Mouse (Mus musculus): Measurements from ENCODE around the gene BC048562. TPM values are rescaled to one million over a fixed set of nuclear protein-coding genes. Genes with fewer than 3 reads are reported as not detected.
A peak's percentile ranks its signal among the peaks of the same experiment; 100 is the strongest.

BC048562 gene
- total RNA-seq, 2 experiments from 2014 or later: not detected

GRCm38 (mm10) chr9:108479241-108479640 is 43.0 kb downstream of the BC048562 start:
- DNase-seq (ENCODE audit: low spot score): no peak

GRCm38 (mm10) chr9:108479721-108480351 is 43.6 kb downstream of the BC048562 start, which contains the start of gene Lamb2:
Gene Lamb2 (plus strand): TSS chr9:108479736.
- DNase-seq (ENCODE audit: low spot score): peak; percentile 77

- no peak for DNase-seq (ENCODE audit: low spot score)
Observed at GRCm38 (mm10) chr9:108480813-108481519, 44.7 kb downstream of the BC048562 start.

GRCm38 (mm10) chr9:108481520-108482210 is 45.4 kb downstream of the BC048562 start:
- peak; percentile 39 for DNase-seq (ENCODE audit: low spot score)

- DNase-seq (ENCODE audit: low spot score): no peak
Observed at GRCm38 (mm10) chr9:108483051-108483790, 46.9 kb downstream of the BC048562 start.

- DNase-seq (ENCODE audit: low spot score): no peak
Observed at GRCm38 (mm10) chr9:108484021-108484420, 47.7 kb downstream of the BC048562 start.

GRCm38 (mm10) chr9:108485301-108485875 is 49.1 kb downstream of the BC048562 start:
- no peak for DNase-seq (ENCODE audit: low spot score)

- DNase-seq (ENCODE audit: low spot score): no peak
Observed at GRCm38 (mm10) chr9:108486973-108487530, 50.8 kb downstream of the BC048562 start.

GRCm38 (mm10) chr9:108488403-108488802 is 52.1 kb downstream of the BC048562 start:
- DNase-seq (ENCODE audit: low spot score): no peak

GRCm38 (mm10) chr9:108489215-108489614 is 52.9 kb downstream of the BC048562 start:
- DNase-seq (ENCODE audit: low spot score): no peak

- DNase-seq (ENCODE audit: low spot score): no peak
Observed at GRCm38 (mm10) chr9:108489702-108490558, 53.6 kb downstream of the BC048562 start.

- DNase-seq (ENCODE audit: low spot score): peak; percentile 96
Observed at GRCm38 (mm10) chr9:108490559-108491285, 54.4 kb downstream of the BC048562 start, which contains the start of gene Usp19. Gene Usp19 (plus strand): TSS chr9:108490602.

- DNase-seq (ENCODE audit: low spot score): no peak
Observed at GRCm38 (mm10) chr9:108491286-108491580, 55.0 kb downstream of the BC048562 start.

- peak; percentile 54 for DNase-seq (ENCODE audit: low spot score)
Observed at GRCm38 (mm10) chr9:108492043-108492750, 55.9 kb downstream of the BC048562 start.

- no peak for DNase-seq (ENCODE audit: low spot score)
Observed at GRCm38 (mm10) chr9:108493246-108493645, 57.0 kb downstream of the BC048562 start.

GRCm38 (mm10) chr9:108494146-108494825 is 58.0 kb downstream of the BC048562 start:
- DNase-seq (ENCODE audit: low spot score): no peak

GRCm38 (mm10) chr9:108494905-108495304 is 58.6 kb downstream of the BC048562 start:
- DNase-seq (ENCODE audit: low spot score): no peak

All from gastrocnemius, adult 18-20 months (tissue).